Mouse (Mus musculus) adrenal gland, postnatal 14 days (tissue): ENCODE measurements around the gene Tbc1d30. TPM values are rescaled to one million over a fixed set of nuclear protein-coding genes. Genes with fewer than 3 reads are reported as not detected.

Experiments used
- DNase-seq: peaks from one replicate; pipeline ENCODE4 v3.0.0; 2021; ENCODE audit warnings: mixed read lengths
- total RNA-seq: library from RNA; stranded (reverse); gene quantifications from 2 replicates; pipeline ENCODE4 v1.2.3, GENCODE M21; 2021

Gene Tbc1d30
- total RNA-seq, 1 experiment from 2014 or later, result 4.2 TPM

GRCm38 (mm10) chr10:121314186-121314585, 36.9 kb downstream of the Tbc1d30 start:
- no peak for DNase-seq

GRCm38 (mm10) chr10:121313049-121313448, 38.0 kb downstream of the Tbc1d30 start:
- no peak for DNase-seq

GRCm38 (mm10) chr10:121310511-121311221, 40.4 kb downstream of the Tbc1d30 start:
- peak; percentile 83 for DNase-seq

- no peak for DNase-seq
These were observed 41.1 kb downstream of the Tbc1d30 start for GRCm38 (mm10) chr10:121309801-121310510.

- DNase-seq, result peak; percentile 43
These were observed 41.9 kb downstream of the Tbc1d30 start for GRCm38 (mm10) chr10:121309123-121309655.

- DNase-seq, result peak; percentile 21
These were observed 45.6 kb downstream of the Tbc1d30 start for GRCm38 (mm10) chr10:121305441-121305840.

GRCm38 (mm10) chr10:121303559-121303958, 47.5 kb downstream of the Tbc1d30 start:
- no peak for DNase-seq

- DNase-seq, result peak; percentile 23
These were observed 49.2 kb downstream of the Tbc1d30 start for GRCm38 (mm10) chr10:121301868-121302267.

GRCm38 (mm10) chr10:121300659-121301058, 50.4 kb downstream of the Tbc1d30 start:
- DNase-seq, result no peak

GRCm38 (mm10) chr10:121297054-121297701, 53.9 kb downstream of the Tbc1d30 start:
- DNase-seq, result peak; percentile 54

- no peak for DNase-seq
These were observed 56.6 kb downstream of the Tbc1d30 start for GRCm38 (mm10) chr10:121294471-121294870.

GRCm38 (mm10) chr10:121293829-121294228, 57.2 kb downstream of the Tbc1d30 start:
- DNase-seq, result no peak

GRCm38 (mm10) chr10:121291272-121291917, 59.7 kb downstream of the Tbc1d30 start:
- DNase-seq, result no peak

GRCm38 (mm10) chr10:121290682-121291078, 60.4 kb downstream of the Tbc1d30 start:
- DNase-seq, result no peak

GRCm38 (mm10) chr10:121289970-121290681, 61.0 kb downstream of the Tbc1d30 start:
- peak; percentile 42 for DNase-seq

GRCm38 (mm10) chr10:121282926-121283325, 68.2 kb downstream of the Tbc1d30 start:
- peak; percentile 38 for DNase-seq

GRCm38 (mm10) chr10:121282436-121282835, 68.6 kb downstream of the Tbc1d30 start:
- peak; percentile 18 for DNase-seq

- no peak for DNase-seq
These were observed 70.1 kb downstream of the Tbc1d30 start for GRCm38 (mm10) chr10:121280943-121281342.

GRCm38 (mm10) chr10:121277022-121277471, 74.0 kb downstream of the Tbc1d30 start:
- no peak for DNase-seq

- no peak for DNase-seq
These were observed 76.1 kb downstream of the Tbc1d30 start for GRCm38 (mm10) chr10:121274964-121275363.

- no peak for DNase-seq
These were observed 80.1 kb downstream of the Tbc1d30 start for GRCm38 (mm10) chr10:121271002-121271401.
